Mouse (Mus musculus) naive thymus-derived CD4-positive, alpha-beta T cell, adult 2 months (primary cell): ENCODE results near the gene Kit.

ENCODE experiments used
- DNase-seq: peaks from one replicate; pipeline ENCODE4 v3.0.0-alpha.2; 2011; ENCODE audit warnings: low read depth

The Kit gene

GRCm38 (mm10) chr5:75589552-75590346 is 15.0 kb downstream of the Kit start:
- no peak for DNase-seq

- no peak for DNase-seq
Observed at GRCm38 (mm10) chr5:75590961-75591360, 16.2 kb downstream of the Kit start.

- no peak for DNase-seq
Observed at GRCm38 (mm10) chr5:75591567-75591966, 16.9 kb downstream of the Kit start.

- no peak for DNase-seq
Observed at GRCm38 (mm10) chr5:75595319-75595718, 20.6 kb downstream of the Kit start.

GRCm38 (mm10) chr5:75596211-75596610 is 21.5 kb downstream of the Kit start:
- DNase-seq: no peak

GRCm38 (mm10) chr5:75597316-75597715 is 22.6 kb downstream of the Kit start:
- no peak for DNase-seq

GRCm38 (mm10) chr5:75598491-75598890 is 23.8 kb downstream of the Kit start:
- no peak for DNase-seq

- DNase-seq: no peak
Observed at GRCm38 (mm10) chr5:75599991-75600390, 25.3 kb downstream of the Kit start.

GRCm38 (mm10) chr5:75604238-75604637 is 29.5 kb downstream of the Kit start:
- DNase-seq: no peak

- DNase-seq: no peak
Observed at GRCm38 (mm10) chr5:75606898-75607297, 32.2 kb downstream of the Kit start.

- no peak for DNase-seq
Observed at GRCm38 (mm10) chr5:75607971-75608370, 33.3 kb downstream of the Kit start.

- DNase-seq: no peak
Observed at GRCm38 (mm10) chr5:75612380-75612779, 37.7 kb downstream of the Kit start.

GRCm38 (mm10) chr5:75612926-75613325 is 38.2 kb downstream of the Kit start:
- DNase-seq: no peak

GRCm38 (mm10) chr5:75615000-75615571 is 40.4 kb downstream of the Kit start:
- no peak for DNase-seq

- no peak for DNase-seq
Observed at GRCm38 (mm10) chr5:75615624-75616023, 40.9 kb downstream of the Kit start.

GRCm38 (mm10) chr5:75622401-75622800 is 47.7 kb downstream of the Kit start:
- no peak for DNase-seq

GRCm38 (mm10) chr5:75623007-75623406 is 48.3 kb downstream of the Kit start:
- DNase-seq: no peak

GRCm38 (mm10) chr5:75623520-75623919 is 48.8 kb downstream of the Kit start:
- no peak for DNase-seq

- DNase-seq: no peak
Observed at GRCm38 (mm10) chr5:75623993-75624706, 49.4 kb downstream of the Kit start.

- DNase-seq: no peak
Observed at GRCm38 (mm10) chr5:75625059-75625458, 50.3 kb downstream of the Kit start.

GRCm38 (mm10) chr5:75626284-75626683 is 51.6 kb downstream of the Kit start:
- no peak for DNase-seq

GRCm38 (mm10) chr5:75626703-75627102 is 52.0 kb downstream of the Kit start:
- DNase-seq: no peak

- DNase-seq: no peak
Observed at GRCm38 (mm10) chr5:75632257-75632656, 57.5 kb downstream of the Kit start.
